Mouse (Mus musculus) heart, embryonic 13.5 days (tissue): ENCODE measurements around the gene Cpne8. TPM values are rescaled to one million over a fixed set of nuclear protein-coding genes. Genes with fewer than 3 reads are reported as not detected.
A peak's percentile ranks its signal among the peaks of the same experiment; 100 is the strongest.
"Not testable (repeated sequence)": the region's sequence is repeated elsewhere in the genome, so short reads cannot be mapped to it uniquely, and the experiment has no call there.

Source experiments
- ATAC-seq: fragments of 200-750 bp; cut with Nextera tagmentation; 2 replicates; pipeline ENCODE4 v1.8.0; 2017; ENCODE audit warnings: moderate TSS enrichment; ENCODE audit not compliant: insufficient number of reproducible peaks, low FRiP score, low TSS enrichment; ENCODE audit errors: extremely low read depth
- H3K27ac ChIP-seq: fragments of 300-500 bp; sonication (generic); replicated peaks from 2 replicates; pipeline ENCODE4 v1.5.1; 2015; ENCODE audit warnings: moderate library complexity, mild to moderate bottlenecking, inconsistent platforms
- H3K27me3 ChIP-seq: fragments of 300-500 bp; sonication (generic); replicated peaks from 2 replicates; pipeline ENCODE4 v1.6.1; 2015; ENCODE audit warnings: mild to moderate bottlenecking, inconsistent platforms
- H3K36me3 ChIP-seq: fragments of 300-500 bp; sonication (generic); 2 replicates; pipeline ENCODE4 v1.6.1; 2015; ENCODE audit warnings: mild to moderate bottlenecking, inconsistent platforms
- H3K4me1 ChIP-seq: fragments of 300-500 bp; sonication (generic); 2 replicates; pipeline ENCODE4 v1.6.1; 2015; ENCODE audit warnings: inconsistent platforms
- H3K4me2 ChIP-seq: fragments of 300-500 bp; sonication (generic); 2 replicates; pipeline ENCODE4 v1.6.1; 2015; ENCODE audit warnings: inconsistent platforms, mild to moderate bottlenecking, moderate library complexity
- H3K4me3 ChIP-seq: fragments of 300-500 bp; sonication (generic); 2 replicates; pipeline ENCODE4 v1.5.1; 2015; ENCODE audit warnings: moderate library complexity, mild to moderate bottlenecking, inconsistent platforms
- H3K9ac ChIP-seq: fragments of 300-500 bp; sonication (generic); 2 replicates; pipeline ENCODE4 v1.6.1; 2015; ENCODE audit warnings: inconsistent platforms, mild to moderate bottlenecking, moderate library complexity
- H3K9me3 ChIP-seq: fragments of 300-500 bp; sonication (generic); 2 replicates; pipeline ENCODE4 v1.6.1; 2016; ENCODE audit warnings: inconsistent platforms
- WGBS: fragments of 180-500 bp; shearing (Covaris S2); methylation state at CpG from one replicate; pipeline ENCODE4 v1.1.7; 2015; ENCODE audit warnings: mixed read lengths; 5-methylcytosine and 5-hydroxymethylcytosine counted together
- polyA plus RNA-seq: library from polyadenylated mRNA; unstranded; fragments of >200 nt; fragmentation: Nextera tagmentation; extraction: Ambion mirVana; gene quantifications from 2 replicates; pipeline ENCODE4 v1.2.1, GENCODE M21; 2015

Gene Cpne8
- polyA plus RNA-seq, 1 experiment from 2014 or later: 7.3 TPM

GRCm38 (mm10) chr15:90548589-90548988 is 130.6 kb downstream of the Cpne8 start:
- no peak overlapping the region for H3K4me3 ChIP-seq
- 0 out of 2 replicates have a peak, but pooled peaks cover 4% of the 10 kb centered on the region for H3K4me1 ChIP-seq
- H3K27ac ChIP-seq: no peak overlapping the region
- 91% methylated on average over 7 of the region's 7 CpGs for WGBS
- H3K36me3 ChIP-seq: no peaks in the 10 kb centered on the region
- H3K9me3 ChIP-seq: no peaks in the 10 kb centered on the region
- no peak for ATAC-seq
- H3K27me3 ChIP-seq: no peaks in the 10 kb centered on the region
- H3K4me2 ChIP-seq: no peak overlapping the region
- H3K9ac ChIP-seq: no peak overlapping the region

GRCm38 (mm10) chr15:90543447-90543846 is 135.8 kb downstream of the Cpne8 start:
- Histone ChIP-seq H3K36me3 (no peaks in the 10 kb centered on the region), H3K4me3 (no peak overlapping the region), H3K27ac (no peak overlapping the region), H3K4me1 (peaks cover 15% of the 10 kb centered on the region), H3K9me3 (no peaks in the 10 kb centered on the region), H3K27me3 (no peaks in the 10 kb centered on the region), H3K9ac (no peak overlapping the region), H3K4me2 (no peak overlapping the region)
- 76% methylated on average over 5 of the region's 5 CpGs for WGBS
- ATAC-seq: no peak

GRCm38 (mm10) chr15:90542126-90542525 is 137.1 kb downstream of the Cpne8 start:
- no peaks in the 10 kb centered on the region for H3K27me3 ChIP-seq
- H3K9ac ChIP-seq: no peak overlapping the region
- no peak overlapping the region for H3K27ac ChIP-seq
- H3K4me3 ChIP-seq: no peak overlapping the region
- no peak overlapping the region for H3K4me2 ChIP-seq
- no peak for ATAC-seq
- no peaks in the 10 kb centered on the region for H3K9me3 ChIP-seq
- no peaks in the 10 kb centered on the region for H3K36me3 ChIP-seq
- peaks cover 15% of the 10 kb centered on the region for H3K4me1 ChIP-seq

- 35% methylated on average over 5 of the region's 5 CpGs for WGBS
- Histone ChIP-seq H3K27ac (no peak overlapping the region), H3K27me3 (no peaks in the 10 kb centered on the region), H3K9me3 (no peaks in the 10 kb centered on the region), H3K4me1 (peaks cover 23% of the 10 kb centered on the region), H3K9ac (no peak overlapping the region), H3K4me2 (peak overlapping the region; percentile 29; the same call in 1 of the 2 replicates), H3K36me3 (no peaks in the 10 kb centered on the region), H3K4me3 (no peak overlapping the region)
- no peak for ATAC-seq
Observed at GRCm38 (mm10) chr15:90536311-90537202, 142.7 kb downstream of the Cpne8 start.

DNA sequence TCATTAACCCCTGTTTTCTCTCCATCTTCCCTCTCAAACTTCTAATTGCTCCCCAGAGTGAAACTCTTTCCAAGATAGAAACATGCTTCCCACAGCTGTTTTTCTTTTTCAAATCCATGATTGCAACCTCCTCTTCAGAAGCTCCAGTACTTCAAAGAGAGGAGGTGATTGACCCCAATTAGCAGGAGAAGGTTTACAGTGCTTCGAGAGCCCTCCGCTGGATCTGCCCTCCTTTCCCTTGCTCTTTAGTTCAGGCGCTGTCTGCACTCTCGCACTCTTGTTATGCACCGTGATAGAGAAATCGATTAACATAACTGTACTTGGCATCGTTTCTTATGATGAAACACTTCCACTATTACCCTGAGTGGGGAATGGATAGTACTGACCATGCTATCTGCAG is 143.5 kb downstream of the Cpne8 start:
- no peak overlapping the region for H3K27ac ChIP-seq
- no peaks in the 10 kb centered on the region for H3K9me3 ChIP-seq
- H3K4me3 ChIP-seq: no peak overlapping the region
- 31% methylated on average over 7 of the region's 7 CpGs for WGBS
- no peak for ATAC-seq
- no peak overlapping the region for H3K9ac ChIP-seq
- H3K36me3 ChIP-seq: no peaks in the 10 kb centered on the region
- no peaks in the 10 kb centered on the region for H3K27me3 ChIP-seq
- H3K4me1 ChIP-seq: peaks cover 20% of the 10 kb centered on the region
- peak overlapping the region; percentile 29 for H3K4me2 ChIP-seq

DNA sequence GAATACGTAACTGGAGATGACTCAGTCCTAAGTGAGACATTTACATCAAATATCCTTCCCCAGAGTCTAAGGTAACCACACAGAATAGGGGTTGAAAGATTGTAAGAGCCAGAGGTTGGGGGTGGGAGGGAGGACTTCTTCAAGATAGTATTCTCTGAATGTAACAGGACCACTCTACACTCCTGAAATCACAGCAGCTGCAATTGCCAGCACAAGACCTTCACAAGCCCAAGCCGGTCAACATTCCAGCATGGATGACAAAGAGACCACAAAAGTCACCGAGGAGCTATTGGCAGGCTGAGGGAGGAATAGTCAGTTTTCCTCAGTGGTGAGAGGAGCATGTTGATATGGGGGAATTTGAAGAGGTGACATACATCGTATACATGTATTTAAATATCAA is 166.5 kb downstream of the Cpne8 start:
- no peak overlapping the region for H3K4me3 ChIP-seq
- no peaks in the 10 kb centered on the region for H3K4me1 ChIP-seq
- H3K9me3 ChIP-seq: no peaks in the 10 kb centered on the region
- no peak overlapping the region for H3K27ac ChIP-seq
- WGBS: 89% methylated on average over 4 of the region's 4 CpGs
- no peak overlapping the region for H3K9ac ChIP-seq
- H3K36me3 ChIP-seq: no peaks in the 10 kb centered on the region
- ATAC-seq: no peak
- no peaks in the 10 kb centered on the region for H3K27me3 ChIP-seq
- no peak overlapping the region for H3K4me2 ChIP-seq

GRCm38 (mm10) chr15:90497080-90497479 is 182.2 kb downstream of the Cpne8 start:
- H3K9ac ChIP-seq: no peak overlapping the region
- H3K36me3 ChIP-seq: no peaks in the 10 kb centered on the region
- no peak for ATAC-seq
- no peak overlapping the region for H3K4me2 ChIP-seq
- H3K27me3 ChIP-seq: no peaks in the 10 kb centered on the region
- no peak overlapping the region for H3K4me3 ChIP-seq
- WGBS: 82% methylated on average over 3 of the region's 3 CpGs
- H3K9me3 ChIP-seq: no peaks in the 10 kb centered on the region
- no peak overlapping the region for H3K27ac ChIP-seq
- peaks cover 3% of the 10 kb centered on the region for H3K4me1 ChIP-seq

DNA sequence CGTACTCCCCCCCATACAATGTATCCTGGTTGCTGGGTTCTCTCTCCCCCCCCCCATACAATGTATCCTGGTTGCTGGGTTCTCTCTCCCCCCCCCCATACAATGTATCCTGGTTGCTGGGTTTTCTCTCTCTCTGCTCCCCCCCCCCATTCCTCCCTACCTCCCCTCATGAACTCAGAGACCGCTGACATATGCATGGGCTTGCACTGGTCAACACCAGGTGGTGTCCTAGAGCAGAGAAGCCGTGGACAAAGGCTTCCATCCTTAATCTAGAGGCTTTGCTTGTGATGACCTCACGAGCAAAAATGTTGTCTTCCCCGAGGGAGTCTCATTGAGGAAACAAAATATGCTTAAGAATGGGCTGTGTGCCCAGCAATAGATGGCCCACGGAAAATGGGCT is 187.7 kb downstream of the Cpne8 start:
- no peak overlapping the region for H3K9ac ChIP-seq
- H3K4me1 ChIP-seq: peaks cover 3% of the 10 kb centered on the region
- WGBS: 60% methylated on average over 6 of the region's 6 CpGs
- H3K9me3 ChIP-seq: no peaks in the 10 kb centered on the region
- no peaks in the 10 kb centered on the region for H3K27me3 ChIP-seq
- H3K27ac ChIP-seq: no peak overlapping the region
- no peak overlapping the region for H3K4me3 ChIP-seq
- no peaks in the 10 kb centered on the region for H3K36me3 ChIP-seq
- H3K4me2 ChIP-seq: no peak overlapping the region
- no peak for ATAC-seq

DNA sequence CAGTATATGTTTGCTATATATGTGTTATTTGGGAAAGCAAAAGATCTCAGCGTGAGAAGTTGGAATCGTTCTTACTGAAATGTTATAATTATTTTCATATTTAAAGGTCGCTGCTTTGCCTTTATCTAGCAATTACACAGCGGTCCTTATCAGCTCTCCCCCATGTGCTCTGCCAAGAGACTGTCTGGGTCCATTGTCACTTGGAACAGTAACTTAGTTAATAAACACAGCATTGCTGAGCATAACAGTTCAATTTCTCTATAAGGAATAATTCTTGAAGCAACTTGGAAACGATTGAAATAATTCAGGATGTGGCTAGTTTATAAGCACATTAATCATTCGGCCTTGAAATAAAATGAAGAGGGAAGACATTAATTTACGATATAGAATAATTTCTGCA is 189.0 kb downstream of the Cpne8 start:
- Histone ChIP-seq H3K9ac (no peak overlapping the region), H3K4me3 (no peak overlapping the region), H3K4me1 (peaks cover 3% of the 10 kb centered on the region), H3K9me3 (no peaks in the 10 kb centered on the region), H3K27me3 (no peaks in the 10 kb centered on the region), H3K27ac (no peak overlapping the region), H3K36me3 (no peaks in the 10 kb centered on the region), H3K4me2 (no peak overlapping the region)
- ATAC-seq: no peak
- 64% methylated on average over 7 of the region's 7 CpGs for WGBS

DNA sequence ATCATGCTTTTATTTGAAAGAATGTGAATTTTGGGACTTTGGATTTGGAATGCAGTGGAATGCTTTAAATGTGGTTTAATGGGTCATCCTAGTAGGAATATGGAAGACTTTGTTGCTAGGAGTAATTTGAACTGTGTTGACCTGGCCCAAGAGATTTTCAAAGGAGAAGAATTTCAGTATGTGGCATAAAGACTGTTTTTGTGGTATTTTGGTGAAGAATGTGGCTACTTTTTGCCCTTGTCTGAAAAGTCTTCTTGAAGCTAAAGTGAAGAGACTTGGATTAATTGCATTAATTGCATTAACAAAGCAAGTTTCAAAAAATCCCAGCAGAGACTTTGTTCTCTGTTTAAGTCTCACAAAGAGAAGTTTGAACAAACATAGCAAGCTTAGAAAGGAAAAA is 208.7 kb downstream of the Cpne8 start:
- not testable (repeated sequence) for H3K27ac ChIP-seq, H3K9ac ChIP-seq, H3K9me3 ChIP-seq, H3K4me1 ChIP-seq, H3K4me2 ChIP-seq, H3K4me3 ChIP-seq, H3K36me3 ChIP-seq, ATAC-seq, H3K27me3 ChIP-seq

- no peaks in the 10 kb centered on the region for H3K4me1 ChIP-seq
- WGBS: 68% methylated on average over 2 of the region's 2 CpGs
- H3K4me2 ChIP-seq: no peak overlapping the region
- no peak overlapping the region for H3K27ac ChIP-seq
- H3K27me3 ChIP-seq: no peaks in the 10 kb centered on the region
- H3K36me3 ChIP-seq: no peaks in the 10 kb centered on the region
- no peak for ATAC-seq
- H3K9me3 ChIP-seq: peaks cover 9% of the 10 kb centered on the region; the same call in 1 of the 2 replicates
- H3K4me3 ChIP-seq: no peak overlapping the region
- H3K9ac ChIP-seq: no peak overlapping the region
Observed at GRCm38 (mm10) chr15:90463281-90463680, 216.0 kb downstream of the Cpne8 start.

GRCm38 (mm10) chr15:90446076-90446475 is 233.2 kb downstream of the Cpne8 start:
- H3K4me3 ChIP-seq: no peak overlapping the region
- 65% methylated on average over 1 of the region's 1 CpGs for WGBS
- no peak for ATAC-seq

More at GRCm38 (mm10) chr15:90446076-90446475, 233.2 kb downstream of the Cpne8 start:
- no peak overlapping the region for H3K9ac ChIP-seq
- H3K36me3 ChIP-seq: no peaks in the 10 kb centered on the region
- H3K9me3 ChIP-seq: no peaks in the 10 kb centered on the region
- H3K4me2 ChIP-seq: no peak overlapping the region
- H3K27ac ChIP-seq: no peak overlapping the region
- no peaks in the 10 kb centered on the region for H3K4me1 ChIP-seq
- H3K27me3 ChIP-seq: no peaks in the 10 kb centered on the region
